Mouse (Mus musculus) liver, adult 2 months (tissue): ENCODE results near the gene Cyb5b.

ENCODE experiments used
- CTCF ChIP-seq: fragments of 200-500 bp; IDR thresholded peaks from 2 replicates; pipeline ENCODE4 v1.5.1; 2011; ENCODE audit warnings: low read depth, low read length, control low read depth
- POLR2A ChIP-seq: fragments of 200-500 bp; IDR thresholded peaks from 2 replicates; pipeline ENCODE4 v1.6.1; 2011; ENCODE audit warnings: low read length, control low read depth; ENCODE audit not compliant: insufficient read depth; ENCODE audit errors: extremely low read depth

DNA sequence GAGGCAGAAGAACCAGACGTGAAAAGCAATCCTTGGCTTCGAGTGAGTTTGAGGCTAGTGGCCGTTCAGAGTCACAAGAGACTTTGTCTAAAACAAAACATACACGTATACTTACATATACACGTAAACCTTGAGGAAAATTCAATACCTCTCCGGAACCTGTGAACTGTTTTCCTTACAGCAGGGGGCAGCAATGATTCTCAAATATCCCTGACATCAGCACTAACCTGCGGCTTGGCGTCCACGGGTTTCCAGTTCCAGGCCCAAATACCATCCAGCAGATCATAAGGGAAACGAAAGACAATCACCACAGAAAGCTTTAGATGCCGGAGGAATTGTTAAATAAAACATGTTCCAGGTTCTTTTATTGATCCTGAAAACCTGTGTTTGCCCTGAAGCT is 34.4 kb upstream of the Cyb5b start:
- TF ChIP-seq CTCF: peak; percentile 64
- no peak for TF ChIP-seq POLR2A
